In the genomic region with DNA sequence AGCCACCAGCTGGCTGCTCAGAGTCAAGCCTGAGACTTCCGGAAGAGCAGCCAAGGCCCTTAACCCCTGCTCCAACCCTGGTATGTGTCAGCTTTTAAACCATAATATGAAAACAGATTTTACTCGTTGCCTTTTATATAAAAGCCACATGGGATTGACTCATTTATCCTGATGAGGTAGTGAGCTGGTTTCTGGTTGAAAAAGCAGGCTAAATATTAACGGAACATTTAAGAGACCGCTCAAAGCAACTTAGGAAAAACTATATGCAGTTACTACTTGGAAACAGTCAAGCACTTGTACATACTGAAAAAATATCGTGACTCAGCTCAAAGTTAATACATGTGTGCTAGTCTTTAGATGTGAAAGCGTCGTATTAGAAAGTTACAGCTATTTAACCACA, we compare ENCODE assay signal across 19 mouse cellular contexts.
"Had no signal": no experiment of that assay in that cellular context is flagged by ENCODE, and none has a peak within 500 bp of the region (broad histone marks: within the 10 kb centered on the region; RNA-seq: fewer than 3 reads in every experiment).

No protein-coding gene starts in this region.

- ATAC-seq: midbrain, embryonic 16.5 days had no signal

- H3K4me2 ChIP-seq: lung, embryonic 14.5 days; midbrain, embryonic 12.5 days; neural tube, embryonic 13.5 days; neural tube, embryonic 15.5 days had no signal

- DNase-seq: lung, adult 18-20 months; lung, embryonic 14.5 days; lung, postnatal 10 days; lung, postnatal 4 days; midbrain, embryonic 14.5 days; retina, postnatal 1 day; right cerebral cortex, adult 18-20 months; right cerebral cortex, postnatal 25 days; right cerebral cortex, postnatal 4 days; spleen, adult 18-20 months; thymus, adult 18-20 months; thymus, postnatal 14 days; thymus, postnatal 36 days had no signal

- H3K9ac ChIP-seq: lung, embryonic 14.5 days; midbrain, embryonic 12.5 days; neural tube, embryonic 13.5 days; neural tube, embryonic 15.5 days had no signal

- H3K27me3 ChIP-seq: midbrain, embryonic 12.5 days; neural tube, embryonic 13.5 days; neural tube, embryonic 15.5 days had no signal

- H3K27ac ChIP-seq: midbrain, embryonic 10.5 days; midbrain, embryonic 12.5 days; neural tube, embryonic 13.5 days; neural tube, embryonic 15.5 days had no signal

- H3K9me3 ChIP-seq: midbrain, embryonic 10.5 days; midbrain, embryonic 12.5 days; neural tube, embryonic 13.5 days; neural tube, embryonic 15.5 days had no signal

- H3K4me3 ChIP-seq: midbrain, embryonic 10.5 days; midbrain, embryonic 12.5 days; myocyte; neural tube, embryonic 13.5 days; neural tube, embryonic 15.5 days had no signal
